Mouse (Mus musculus) liver (tissue): ENCODE measurements around the gene Zbtb32.

Experiments
- DNase-seq: peaks from one replicate; pipeline ENCODE4 v3.0.0-alpha.2; 2020; ENCODE audit warnings: mixed read lengths

Gene Zbtb32

DNA sequence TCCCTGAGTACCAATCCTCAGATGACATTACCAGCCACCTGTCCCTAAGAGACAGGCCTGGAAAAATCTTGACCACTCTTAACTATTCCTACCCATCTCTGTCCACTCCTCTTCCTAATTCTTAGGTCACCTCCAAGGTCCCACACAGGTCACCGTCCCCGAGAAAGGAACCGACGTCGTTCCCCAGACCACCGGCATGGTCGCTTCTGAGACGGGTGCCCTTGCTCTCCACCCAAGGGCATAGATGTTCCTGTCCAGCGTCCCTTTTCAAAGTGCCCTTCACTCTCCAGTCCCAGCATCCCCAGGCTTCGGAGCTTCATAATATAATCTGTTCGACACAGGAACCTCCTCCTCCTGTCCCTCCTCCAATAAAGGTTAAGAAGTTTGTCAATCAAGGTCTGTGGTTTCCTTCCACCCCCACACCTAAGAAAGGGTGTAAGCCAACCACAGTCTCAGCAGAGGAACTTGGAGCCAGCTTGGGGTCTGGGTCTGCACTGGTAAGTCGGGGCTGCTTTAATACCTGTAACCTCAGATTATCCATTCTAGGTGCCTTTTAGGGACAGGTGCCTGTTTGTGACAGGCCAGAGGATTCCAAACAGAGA lies 33.6 kb downstream of the Zbtb32 start, which contains the start of gene Igflr1:
Igflr1 (plus strand) TSS at position 458 of the 602 bp plus-strand sequence.
- DNase-seq: no peak

DNA sequence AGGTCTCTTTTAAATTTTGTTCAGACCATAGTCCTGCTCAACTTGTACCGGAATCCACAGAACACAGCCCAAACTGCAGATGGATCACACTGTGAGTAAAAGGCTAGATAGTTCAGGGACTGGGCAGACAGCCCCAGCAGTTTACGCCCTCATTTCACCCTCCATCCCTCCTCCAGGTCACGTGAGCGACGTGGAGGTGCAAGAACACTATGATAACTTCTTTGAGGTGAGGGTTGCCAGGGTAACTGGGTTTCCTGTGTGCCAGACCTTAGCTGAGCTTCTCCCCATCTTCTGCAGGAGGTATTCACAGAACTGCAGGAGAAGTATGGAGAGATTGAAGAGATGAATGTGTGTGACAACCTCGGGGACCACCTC lies 34.8 kb downstream of the Zbtb32 start:
- DNase-seq: no peak

DNA sequence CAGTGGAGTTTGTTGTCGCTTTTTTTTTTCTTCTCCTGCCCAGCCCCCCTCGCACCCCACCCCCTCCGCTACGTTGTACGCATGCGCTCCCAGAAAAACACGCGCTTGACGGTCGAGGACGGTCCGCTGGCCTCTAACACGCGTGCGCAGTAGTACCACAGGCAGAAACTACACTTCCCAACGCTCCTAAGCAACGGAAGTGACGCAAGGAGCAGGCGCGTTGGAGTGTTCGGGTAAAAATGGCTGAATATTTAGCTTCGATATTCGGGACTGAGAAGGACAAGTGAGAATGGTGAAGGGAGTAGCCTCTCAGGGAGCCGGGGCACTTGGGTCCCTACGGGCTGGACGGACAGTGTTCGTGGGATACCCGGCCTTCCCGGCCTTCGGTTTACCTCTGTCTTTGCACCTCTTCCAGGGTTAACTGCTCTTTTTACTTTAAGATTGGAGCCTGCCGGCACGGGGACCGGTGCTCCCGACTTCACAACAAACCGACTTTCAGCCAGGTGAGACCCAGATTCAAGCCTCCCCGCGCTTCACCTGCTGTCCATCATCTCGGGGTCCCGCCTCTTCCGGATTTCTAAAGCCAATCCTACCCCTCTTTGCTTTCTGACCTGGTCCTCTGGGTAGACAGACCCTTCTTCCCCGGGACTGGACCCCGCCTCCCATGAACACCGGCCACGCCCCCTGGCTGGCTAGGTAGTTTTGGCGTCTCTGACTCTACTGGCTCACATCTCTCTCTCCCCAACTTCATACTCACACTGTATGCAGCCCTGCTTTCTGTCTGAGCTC lies 35.4 kb downstream of the Zbtb32 start, which contains the start of the genes U2af1l4, Gm49396 and Psenen:
U2af1l4 (plus strand) TSS at position 185 of the 789 bp plus-strand sequence.
Gm49396 (plus strand) TSS at position 228 of the 789 bp plus-strand sequence.
Psenen (minus strand) TSS at position 511 of the 789 bp plus-strand sequence.
- DNase-seq: peak; percentile 97

DNA sequence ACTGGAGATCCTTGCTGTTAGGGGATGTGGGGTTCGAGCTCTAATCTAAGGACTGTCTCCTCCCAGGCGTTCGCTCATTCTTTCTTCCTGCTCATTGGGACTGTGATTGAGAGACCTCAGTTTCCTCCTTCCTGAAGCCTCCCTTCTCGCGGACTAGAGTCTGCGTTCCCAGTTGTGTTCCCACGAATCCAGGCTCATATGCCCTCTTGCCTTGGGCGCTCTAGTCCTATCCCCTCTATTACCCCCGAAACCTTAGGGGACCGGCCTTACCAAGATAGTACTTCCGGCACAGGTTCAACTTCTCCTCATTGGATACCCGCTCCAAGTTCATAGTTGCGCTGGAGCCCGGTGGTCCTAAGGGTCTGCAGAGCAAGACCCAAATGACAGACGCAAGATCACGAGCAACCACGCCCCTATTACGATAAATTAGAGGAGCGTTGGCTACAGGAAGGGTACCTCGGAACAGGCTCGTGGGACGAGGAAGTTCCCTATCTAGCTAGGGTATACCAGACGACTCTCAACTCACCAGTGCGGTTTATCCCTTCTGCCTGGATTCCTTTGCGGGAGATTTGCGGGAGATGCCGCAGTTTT lies 36.1 kb downstream of the Zbtb32 start:
- DNase-seq: no peak

DNA sequence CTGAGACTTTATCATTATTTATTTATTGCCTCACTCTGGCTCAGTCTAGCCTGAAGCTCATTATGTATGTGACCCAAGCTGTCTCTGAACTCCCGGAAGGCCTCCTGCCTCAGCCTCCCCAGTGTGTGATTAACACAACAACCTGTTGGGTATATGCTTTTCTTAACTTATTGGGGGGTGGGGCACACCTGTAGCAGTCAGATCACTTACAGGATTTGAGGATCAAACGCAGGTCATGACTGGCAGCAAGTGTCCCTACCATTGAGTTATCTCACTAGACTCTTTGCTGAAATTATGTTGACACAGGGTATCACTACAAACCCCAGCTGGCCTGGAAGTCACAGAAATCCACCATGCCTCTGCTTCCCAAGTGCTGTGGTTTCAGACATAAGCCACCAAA lies 38.4 kb downstream of the Zbtb32 start:
- DNase-seq: no peak

DNA sequence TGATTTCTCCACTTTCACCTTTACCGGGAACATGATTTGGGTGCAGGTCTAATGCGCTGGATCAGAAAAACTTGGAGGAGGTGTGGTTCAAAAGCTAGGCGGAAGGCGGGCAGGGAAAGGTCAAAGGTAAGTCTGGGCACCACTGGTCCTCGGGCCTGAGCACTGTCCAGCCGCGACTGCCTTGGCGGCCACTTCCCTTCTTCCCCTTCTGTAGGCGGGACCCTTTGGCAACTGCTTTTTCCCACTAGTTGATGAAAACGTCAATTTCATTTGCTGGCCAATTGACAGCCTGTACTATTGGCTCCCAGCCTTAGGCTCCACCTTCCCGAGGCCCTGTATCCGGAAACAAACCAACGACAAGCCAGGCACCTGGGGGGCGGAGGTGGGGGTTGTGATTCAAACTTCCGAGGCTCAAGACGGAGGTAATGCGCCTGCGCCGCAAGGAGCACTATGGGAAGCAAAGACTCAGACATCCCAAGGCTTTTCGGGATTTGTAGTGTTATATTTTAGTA lies 39.2 kb downstream of the Zbtb32 start, which contains the start of gene Lin37:
Lin37 (minus strand) TSS at position 396 of the 512 bp plus-strand sequence.
- peak; percentile 95 for DNase-seq

DNA sequence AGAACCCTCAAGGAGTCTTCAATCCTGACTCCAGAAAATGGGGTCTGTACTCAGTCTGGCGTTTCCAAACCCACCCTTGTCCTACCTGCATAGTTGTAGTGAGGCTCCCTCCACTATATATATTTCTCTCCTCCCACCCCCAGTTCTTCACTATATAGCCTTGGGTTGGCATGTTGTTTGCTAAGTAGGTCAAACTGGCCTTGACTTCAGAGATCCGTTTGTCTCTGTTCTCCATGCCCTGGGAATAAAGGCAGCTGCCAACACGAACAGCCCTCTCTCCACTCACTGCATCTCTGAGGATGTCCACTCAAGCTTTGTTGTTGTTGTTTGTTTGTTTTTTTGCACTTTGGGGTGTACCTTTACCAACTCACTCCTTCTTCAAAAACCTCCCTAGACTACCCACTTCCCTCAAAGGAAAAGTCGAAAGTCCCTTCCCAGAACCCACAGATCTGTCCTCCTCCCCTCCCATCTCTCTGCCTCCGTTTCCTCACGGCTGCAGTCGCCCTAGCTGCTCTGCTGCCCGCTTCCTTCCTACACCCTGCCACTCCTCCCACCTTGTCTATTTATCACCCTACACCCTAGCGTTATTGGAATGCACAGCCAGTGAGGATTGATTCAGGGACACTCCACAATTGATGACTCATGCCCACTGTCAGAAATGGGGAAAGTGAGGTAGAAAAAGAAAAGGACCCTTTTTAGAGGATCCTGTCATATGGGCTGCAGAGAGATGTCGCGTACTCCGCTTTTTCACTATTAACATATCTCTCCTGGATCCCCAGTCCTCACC lies 39.9 kb downstream of the Zbtb32 start:
- DNase-seq: peak; percentile 56

DNA sequence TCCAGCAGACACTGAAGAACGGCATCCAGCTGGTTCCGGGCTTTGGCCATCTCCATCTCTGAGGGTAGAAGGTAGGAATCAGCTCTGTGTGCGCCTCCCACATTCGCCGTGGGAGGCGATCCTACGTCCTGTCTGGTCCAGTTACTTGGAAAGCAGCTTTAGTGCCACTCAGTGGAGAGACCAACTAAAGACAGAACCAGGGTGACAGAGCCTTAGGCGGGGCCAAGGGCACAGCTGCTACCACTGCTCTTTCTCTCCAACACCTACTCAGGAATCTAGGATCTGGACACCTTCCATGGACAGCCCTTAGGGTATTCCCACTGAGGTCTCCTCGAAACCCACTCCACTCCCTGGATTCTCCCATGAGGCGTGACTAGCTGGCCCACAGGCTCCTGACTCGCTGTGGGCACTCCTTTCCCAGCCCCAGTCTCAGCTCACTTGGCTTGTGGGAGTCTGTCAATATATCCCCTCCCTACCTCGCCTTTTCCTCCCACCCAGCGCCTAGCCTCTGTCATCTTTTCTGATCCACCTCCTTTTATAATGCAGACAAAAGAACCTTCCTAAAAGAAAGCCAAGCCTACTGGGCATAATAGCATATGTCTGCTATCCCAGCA lies 40.7 kb downstream of the Zbtb32 start:
- DNase-seq: no peak

DNA sequence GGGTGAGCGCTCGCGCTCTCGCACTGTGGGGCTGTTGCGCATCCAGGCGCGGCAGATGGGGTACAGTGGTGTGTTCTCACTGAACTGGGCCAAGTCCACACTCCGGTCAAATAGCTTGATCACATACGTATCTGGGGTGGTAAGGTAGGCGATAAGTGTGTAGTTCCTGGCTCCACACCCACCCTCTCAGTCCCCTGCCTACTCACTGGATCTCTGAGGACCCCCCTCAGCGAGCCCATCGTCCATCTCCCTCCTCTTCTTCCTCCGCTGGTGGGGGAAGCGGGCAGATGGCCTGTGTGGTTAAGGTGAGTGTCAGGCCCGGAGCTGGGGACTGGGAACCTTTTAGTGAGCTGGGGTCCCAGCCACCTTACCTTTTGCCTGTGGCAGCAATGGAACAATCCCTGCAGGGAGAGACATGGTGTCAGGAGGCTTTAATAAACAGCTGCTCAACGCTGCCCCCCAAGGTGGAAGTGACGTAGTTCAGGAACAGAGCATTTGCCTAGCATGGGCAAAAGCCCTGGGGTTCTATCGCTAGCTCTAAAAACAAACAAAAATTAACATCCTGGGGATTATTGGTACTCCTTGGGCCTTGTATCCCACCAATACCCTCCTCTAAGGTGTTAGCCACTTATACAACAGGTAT lies 41.7 kb downstream of the Zbtb32 start:
- DNase-seq: no peak

DNA sequence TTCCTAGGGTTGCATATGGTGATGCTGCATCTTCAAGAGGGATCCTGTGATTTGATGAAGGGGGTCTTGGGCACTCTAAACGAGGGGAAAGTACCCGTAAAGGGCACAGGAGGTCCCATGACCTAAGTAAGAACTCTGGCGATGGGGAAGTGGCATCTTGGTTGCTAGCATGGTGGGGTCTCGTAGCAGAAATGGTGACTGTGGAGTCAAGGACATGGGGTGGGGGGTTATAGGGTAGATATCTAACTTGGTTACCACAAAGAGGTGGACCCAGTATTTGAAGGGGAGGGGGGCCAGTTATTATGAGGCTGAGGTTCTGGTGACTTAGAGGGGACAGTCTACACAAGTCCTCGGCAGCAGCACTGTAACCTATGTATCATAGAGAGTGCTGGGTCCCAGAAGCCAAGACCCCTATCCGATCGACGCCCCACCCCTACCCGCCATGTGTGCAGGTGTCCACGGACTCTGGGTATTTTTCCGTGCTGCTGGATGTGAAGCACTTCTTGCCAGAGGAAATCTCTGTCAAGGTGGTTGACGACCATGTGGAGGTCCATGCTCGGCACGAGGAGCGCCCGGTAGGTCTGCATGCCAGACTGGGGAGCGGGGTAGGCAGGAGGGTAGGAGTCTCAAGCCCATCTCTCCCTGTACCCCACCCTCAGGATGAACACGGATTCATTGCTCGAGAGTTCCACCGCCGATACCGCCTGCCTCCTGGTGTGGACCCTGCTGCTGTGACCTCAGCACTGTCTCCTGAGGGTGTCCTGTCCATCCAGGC lies 44.7 kb downstream of the Zbtb32 start:
- no peak for DNase-seq

DNA sequence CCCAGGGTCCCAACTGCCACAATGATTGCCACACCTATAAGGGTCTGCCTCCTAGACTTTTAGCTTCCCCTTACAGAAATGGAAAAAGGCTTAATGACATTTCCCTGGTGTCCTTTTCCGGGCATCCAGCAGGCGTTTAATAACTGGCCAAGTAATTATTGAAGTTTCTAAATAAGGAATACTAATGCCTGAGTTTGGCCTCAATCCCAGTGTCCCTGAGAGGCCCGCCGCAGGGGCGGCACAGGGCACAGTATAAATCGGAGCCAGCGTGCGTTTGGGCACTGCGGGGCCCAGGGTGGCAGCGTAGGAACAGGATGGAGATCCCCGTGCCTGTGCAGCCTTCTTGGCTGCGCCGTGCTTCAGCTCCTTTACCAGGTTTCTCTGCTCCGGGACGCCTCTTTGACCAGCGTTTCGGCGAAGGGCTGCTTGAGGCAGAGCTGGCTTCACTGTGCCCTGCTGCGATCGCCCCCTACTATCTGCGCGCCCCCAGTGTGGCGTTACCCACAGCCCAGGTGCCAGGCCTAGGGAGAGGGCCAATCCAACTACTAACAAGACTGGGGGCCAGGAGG lies 45.6 kb downstream of the Zbtb32 start:
- DNase-seq: peak; percentile 54

DNA sequence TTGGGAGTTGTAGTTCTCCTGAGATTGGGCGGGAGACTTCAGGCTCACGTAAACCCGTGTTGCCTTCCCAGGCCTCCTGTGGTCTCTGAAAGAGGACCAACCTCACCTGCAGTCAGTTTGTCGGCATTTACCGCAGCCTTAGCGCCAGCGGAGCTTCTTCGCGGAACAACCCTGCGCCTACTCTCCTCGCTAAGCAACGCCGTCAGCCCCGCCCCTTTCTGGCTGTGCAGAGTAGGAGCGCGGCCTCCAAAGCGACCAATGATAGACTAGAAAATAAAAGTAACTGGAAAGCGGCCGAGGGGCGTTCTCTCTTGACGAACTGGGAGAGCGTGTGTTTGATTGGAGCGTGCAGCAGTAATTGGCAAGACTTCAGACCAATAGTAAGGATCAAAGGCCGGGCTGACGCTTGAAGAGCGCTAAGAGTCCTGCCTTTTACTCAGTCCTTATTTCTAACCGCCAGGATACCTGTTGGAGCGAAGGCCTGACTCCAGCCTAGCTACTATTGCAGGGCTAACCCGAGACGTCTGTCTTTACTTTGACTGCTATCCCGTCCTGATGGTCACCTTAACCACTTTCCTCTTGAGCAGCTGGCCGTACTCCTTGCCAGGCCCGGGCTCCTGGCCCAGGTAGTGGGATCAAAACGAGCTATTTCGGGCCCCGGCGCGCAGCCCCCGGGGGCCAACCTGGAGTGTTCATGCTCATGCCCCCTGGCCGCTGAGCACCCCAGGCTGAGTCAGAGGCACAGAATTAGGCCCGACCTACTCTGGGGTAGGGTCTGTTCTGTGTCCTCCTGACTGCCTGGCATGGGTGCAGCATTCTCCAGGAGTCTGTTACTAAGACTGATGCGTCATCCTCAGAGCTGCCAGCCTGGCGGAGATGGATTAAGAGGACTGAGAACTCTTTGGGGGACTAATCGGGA lies 46.3 kb downstream of the Zbtb32 start, which contains the start of the genes Hspb6 and Proser3:
Hspb6 (plus strand) TSS at position 77 of the 919 bp plus-strand sequence.
Proser3 (minus strand) TSS at position 198 of the 919 bp plus-strand sequence.
- peak; percentile 98 for DNase-seq

DNA sequence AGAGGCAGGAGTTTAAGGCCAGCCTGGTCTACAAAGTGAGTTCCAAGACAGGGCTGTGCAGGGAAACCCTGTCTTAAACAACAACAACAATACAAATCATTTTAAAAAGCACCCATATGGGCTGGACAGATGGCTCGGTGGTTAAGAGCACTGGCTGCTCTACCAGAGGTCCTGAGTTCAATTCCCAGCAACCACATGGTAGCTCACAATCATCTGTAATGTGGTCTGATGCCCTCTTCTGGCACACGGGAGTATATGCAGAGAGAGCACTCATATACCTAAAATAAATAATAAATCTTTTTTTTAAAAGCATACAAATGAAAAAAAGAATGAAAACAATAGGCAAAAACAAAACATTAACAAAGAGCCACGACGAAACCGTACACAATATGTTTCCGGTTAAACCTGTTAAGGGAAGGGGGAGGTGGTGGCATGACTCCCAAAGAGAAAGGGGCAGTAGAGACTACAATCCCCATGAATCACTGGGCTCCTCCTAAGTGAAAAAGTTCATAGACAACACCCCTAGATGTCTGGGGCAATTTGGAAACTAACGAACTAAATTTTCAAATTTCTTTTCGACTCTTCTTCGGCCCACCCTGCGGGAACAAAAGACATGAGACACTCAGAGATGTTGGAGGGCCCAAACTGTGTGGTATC lies 47.1 kb downstream of the Zbtb32 start:
- DNase-seq: no peak

DNA sequence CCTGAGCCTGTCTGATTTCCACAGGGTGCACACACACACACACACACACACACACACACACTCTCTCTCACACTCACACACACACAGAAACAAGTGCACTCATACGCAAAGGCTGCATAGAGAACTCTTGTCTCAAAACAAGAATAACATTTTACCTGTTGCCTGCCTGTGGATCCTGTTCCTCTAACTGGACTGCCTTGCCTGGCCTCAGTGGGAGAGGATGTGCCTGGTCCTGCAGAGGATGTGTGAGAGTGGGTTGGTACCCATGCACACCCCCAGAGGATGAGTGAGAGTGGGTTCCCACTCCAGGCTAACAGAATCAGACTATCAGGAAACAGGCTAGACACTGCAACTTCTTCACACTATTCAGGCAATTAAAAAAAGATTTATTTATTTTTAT lies 48.1 kb downstream of the Zbtb32 start:
- no peak for DNase-seq

DNA sequence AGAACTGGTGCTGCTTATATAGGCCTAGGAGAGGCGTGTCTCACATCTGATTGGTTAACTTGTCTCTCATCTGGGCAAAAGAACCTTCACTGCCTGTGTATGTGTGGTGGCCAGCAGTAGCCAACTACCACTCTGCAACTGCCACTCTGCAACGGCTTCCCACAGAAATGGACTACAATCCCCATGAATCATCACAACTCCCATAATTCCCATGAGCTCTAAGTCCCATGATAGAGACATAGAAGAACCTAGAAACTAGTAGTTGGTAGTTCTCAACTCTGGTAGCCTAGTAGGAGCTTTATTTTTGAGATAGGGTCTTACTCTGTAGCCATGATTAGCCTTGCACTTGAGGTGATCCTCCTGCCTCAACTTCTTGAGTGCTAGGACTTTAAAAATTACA lies 48.8 kb downstream of the Zbtb32 start:
- no peak for DNase-seq

DNA sequence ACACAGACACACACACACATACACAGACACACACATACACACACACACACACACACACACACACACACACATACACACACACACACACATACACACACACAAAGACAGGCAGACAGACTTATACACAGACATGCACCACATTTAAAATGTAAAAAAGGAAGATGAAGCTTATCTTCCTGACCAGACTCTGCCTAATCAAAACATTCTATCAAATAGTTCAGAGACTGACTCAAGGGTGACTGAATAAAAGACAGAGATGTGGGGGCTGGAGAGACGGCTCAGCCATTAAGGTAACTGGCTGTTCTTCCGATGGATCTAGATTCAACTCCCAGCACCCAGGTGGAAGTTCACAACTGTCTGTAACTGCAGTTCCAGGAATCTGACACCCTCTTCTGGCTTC lies 54.4 kb downstream of the Zbtb32 start:
- no peak for DNase-seq

DNA sequence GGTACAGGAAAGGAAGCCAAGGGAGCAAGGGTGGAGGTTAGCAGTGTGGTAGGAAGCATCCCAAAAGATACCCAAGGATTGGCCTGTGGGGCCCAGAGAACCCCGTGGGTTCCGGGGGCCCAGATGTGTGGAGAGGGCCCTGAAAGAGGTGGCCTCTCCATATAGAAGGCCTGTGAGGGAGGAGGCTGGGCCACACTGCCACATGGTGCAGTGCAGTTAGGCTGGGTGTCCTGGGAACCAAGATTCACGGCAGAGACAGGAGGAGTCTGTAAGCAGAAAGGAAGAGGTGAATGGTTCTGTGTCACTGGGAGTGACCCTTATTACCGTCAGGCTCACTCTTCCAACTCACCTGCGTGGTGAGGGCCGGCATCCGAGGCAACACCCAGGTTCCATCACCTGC lies 58.1 kb downstream of the Zbtb32 start:
- DNase-seq: no peak
